Mouse (Mus musculus): ENCODE measurements around the gene Folr1.

GRCm38 (mm10) chr7:101817861-101818401 lies 52.7 kb downstream of the Folr1 start, which contains the start of gene Phox2a:
- TF ChIP-seq POLR2A (IDR thresholded peaks at IDR 0.05; ENCODE audit: borderline replicate concordance, insufficient read depth, low read length) (no peak), CTCF (IDR thresholded peaks at IDR 0.05; ENCODE audit: borderline replicate concordance, insufficient read depth, low read depth, low read length) (no peak)

All from cerebellum, adult 2 months (tissue).